Mouse (Mus musculus) gastrocnemius, postnatal 4 days (tissue): ENCODE measurements around the gene Sstr4. TPM values are rescaled to one million over a fixed set of nuclear protein-coding genes. Genes with fewer than 3 reads are reported as not detected.

ENCODE experiments used
- DNase-seq, 2 experiments: peaks; one replicate each; pipeline ENCODE4 v3.0.0; 2021 to 2022; ENCODE audit warnings: low spot score in 2 of 2, mixed read lengths in 2 of 2
- total RNA-seq, 2 experiments: library from RNA; stranded (reverse); gene quantifications; 2 replicates each; pipeline ENCODE4 v1.2.3; 2021

The Sstr4 gene
- total RNA-seq, 2 experiments from 2014 or later, result 0.25 to 0.67 TPM

GRCm38 (mm10) chr2:148393149-148393548 is 2.0 kb upstream of the Sstr4 start:
- DNase-seq, result no peak

DNA sequence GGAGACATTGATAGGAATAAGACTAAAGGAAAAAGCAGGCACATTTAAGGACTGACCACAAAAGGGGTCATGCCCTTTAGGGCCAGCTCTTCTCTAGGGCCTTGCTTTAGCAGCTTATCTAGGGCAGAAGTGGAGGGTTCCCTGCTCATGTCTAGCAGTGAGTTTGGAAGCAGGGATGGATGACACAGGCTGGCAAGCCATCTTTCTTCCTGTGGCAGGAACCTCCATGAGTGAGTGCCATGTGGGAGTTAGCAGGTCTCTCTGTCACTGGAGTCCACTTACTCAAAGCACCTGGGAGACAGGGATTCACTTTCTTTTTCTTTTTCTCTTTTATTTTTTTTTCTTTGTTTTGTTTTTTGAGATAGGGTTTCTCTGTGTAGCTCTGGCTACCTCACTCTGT is 1.3 kb upstream of the Sstr4 start:
- DNase-seq, result no peak

GRCm38 (mm10) chr2:148396209-148396608 is 1.1 kb downstream of the Sstr4 start:
- DNase-seq, result no peak

DNA sequence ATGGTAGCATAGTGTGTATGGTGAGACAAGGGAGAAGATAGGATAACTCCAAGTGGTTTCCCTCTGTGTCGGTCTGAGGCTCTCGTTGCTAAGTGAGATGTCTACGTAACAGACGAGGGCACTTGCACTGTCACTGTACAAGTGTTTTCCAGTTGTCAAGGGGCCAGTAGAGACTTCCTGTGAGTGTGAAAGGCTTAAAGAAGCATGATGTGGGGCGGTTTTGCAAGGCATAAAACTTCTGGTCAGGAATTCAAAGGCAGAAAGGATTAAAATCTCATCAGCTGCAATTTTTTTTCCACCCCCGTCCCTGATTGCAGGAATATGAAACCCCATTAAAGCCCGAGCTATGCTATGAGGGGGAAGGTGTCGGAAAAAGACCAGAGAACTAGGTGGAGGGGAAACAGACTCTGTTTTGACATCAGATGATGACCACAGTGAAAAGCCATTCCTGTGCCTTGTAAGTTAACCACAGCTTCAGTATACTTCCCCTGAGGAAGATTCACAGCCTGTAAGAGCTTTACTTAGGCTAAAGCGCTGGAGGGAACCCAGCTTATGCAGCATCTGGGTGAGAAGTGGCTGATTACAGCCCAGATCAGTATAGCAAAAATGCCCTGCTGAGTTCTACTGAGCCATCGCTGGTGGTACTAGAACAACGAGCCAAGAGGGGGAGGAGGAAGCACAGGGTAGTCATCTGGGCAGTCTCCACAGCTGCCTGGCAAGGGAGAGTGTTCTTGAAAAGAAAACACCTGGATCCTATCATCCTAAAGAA is 2.1 kb downstream of the Sstr4 start:
- DNase-seq, result no peak

- peak in 1 of 2 experiments; percentile 46 for DNase-seq
Observed at GRCm38 (mm10) chr2:148397784-148398100, 2.6 kb downstream of the Sstr4 start.

- DNase-seq, result no peak
Observed at GRCm38 (mm10) chr2:148398901-148399685, 3.9 kb downstream of the Sstr4 start.

GRCm38 (mm10) chr2:148402227-148402626 is 7.1 kb downstream of the Sstr4 start:
- no peak for DNase-seq

DNA sequence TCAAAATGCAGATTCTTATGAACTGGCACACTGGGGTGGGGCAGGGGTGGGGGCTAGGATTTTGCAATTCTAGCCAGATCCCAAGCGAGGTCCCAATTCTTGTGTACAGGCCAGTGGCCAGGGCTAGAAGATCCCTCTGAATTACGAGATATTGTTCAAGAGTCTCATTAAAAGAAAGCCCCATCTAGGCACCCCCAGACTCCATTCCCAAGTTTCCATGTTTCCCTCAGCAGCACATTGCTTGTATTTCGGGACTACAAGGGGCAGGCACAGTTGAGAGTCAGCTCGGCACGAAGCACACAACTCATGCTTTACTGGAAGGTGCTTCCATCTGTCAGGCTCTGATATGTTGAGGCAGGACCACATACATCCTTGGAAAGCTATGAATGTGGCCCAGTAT is 9.8 kb downstream of the Sstr4 start:
- DNase-seq, result no peak

DNA sequence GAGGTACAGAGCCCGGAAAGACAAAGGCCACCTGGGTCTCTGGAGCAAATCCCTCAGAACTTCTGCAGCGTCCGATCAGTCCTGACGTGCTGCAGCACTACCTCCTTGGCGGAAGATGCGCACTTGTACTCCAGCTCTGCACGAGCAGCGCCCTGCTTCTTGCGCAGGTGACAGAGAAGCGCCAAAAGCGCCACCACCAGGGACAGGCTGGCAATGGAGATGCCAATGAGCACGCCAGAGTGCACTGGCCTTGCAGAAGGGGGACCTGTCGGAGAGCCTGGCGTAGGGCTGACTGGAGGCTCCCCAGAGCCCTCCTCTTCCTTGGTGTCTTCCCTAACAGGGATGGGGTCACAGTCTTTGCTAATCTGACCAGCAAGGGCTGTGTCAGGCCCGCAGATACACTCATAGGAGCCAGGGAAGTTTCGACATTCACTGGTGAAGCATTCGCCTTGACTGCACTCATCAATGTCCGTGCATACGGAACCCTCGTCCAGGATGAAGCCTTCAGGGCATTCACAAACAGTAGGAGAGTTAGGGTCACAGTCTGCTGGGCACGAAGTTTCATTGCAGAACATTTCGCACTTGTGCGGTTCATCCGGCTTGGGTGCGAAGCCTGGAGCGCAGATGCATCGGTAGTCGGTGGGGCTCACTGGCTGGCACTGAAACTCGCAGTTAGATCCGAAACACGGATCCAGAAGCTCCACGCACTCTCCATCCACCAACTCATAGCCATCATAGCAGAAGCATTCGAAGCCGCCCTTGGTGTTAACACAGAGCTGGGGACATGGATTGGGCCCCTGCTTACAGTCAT is 11.2 kb downstream of the Sstr4 start:
- DNase-seq, result no peak

DNA sequence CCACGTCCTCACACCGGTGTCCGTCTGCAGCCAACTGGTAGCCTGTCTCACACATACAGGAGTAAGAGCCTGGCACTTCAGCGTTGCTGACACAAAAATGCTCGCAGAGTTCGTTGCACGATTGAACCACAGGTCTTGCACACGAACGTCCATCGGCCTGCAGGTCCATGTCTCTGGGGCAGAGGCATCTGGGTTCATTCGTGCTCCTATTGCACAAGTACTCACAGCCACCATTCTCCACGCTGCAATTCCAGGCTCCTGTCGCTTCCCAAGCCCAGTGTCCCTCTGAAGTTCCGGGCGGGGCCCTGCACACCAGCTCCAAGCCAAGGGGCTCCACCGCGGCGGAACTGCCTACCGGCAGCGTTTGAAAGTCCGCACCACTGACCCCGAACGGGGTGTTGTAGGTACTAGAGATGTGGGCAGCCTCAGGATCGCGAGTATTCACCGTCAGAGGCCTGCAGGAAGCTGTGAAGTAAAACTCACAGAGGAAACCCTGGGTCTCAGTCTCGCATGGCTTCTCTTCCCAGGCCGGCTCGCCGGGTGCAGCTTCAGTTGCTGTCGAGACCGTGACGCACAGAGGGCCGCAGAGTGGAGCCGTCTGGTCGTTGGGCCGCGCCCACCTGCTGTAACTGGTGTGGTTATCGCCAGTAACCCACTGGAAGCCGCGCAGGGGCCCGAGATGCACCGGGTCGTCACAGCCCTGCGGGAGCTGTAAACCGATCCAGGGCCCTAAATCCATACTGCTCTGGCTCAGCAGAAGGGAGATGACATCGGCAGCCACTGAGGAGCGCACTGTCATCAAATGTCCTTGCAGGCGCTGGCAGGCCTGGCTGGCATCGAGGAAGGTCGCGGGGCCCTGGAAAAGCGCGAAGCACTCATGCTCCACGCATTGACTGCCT is 12.1 kb downstream of the Sstr4 start:
- peak; percentile 39 to 63 for DNase-seq

- DNase-seq, result peak; percentile 41 to 74
Observed at GRCm38 (mm10) chr2:148407870-148408760, 13.0 kb downstream of the Sstr4 start, which contains the start of gene Thbd. Gene Thbd (minus strand): TSS chr2:148408188.

DNA sequence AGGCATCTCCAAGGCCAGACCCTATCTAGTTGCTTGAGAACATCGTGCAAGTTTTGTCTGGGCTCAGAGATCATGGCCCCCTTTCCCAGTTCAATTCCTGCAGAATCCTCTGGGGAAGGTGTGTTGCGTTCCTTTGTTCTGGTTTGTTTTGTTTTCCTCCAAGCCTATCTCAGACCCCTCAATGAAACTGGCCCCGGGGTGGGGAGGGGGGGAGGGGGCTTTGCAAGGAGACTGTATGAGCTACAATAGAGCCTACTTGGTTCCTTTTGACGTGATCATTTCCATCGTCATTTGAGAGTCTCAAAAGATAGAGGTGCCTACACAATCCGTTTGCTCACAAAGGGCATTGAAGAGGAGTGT is 13.6 kb downstream of the Sstr4 start:
- DNase-seq, result no peak

GRCm38 (mm10) chr2:148409141-148409540 is 14.0 kb downstream of the Sstr4 start:
- peak; percentile 60 to 85 for DNase-seq

- no peak for DNase-seq
Observed at GRCm38 (mm10) chr2:148409821-148410220, 14.7 kb downstream of the Sstr4 start.

DNA sequence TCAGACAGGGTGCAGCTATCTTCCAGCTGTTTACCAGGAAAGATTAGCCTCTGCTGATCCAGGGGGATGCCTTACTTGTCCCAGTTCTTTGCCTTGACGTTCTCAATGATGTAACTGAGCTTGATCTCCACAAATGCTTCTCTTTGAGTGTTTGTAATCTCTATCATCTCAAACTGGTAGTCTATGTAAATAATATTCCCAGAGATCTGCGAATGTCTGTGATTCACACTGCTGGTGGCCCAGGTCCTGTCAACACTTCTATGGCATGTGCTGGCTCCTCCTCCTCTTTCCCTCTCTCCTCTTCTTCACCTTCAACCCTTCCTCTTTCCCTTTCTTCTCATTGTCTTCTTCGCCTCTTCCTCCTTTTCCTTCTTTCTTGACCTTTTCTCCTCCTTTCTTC is 24.0 kb downstream of the Sstr4 start:
- no peak for DNase-seq

- DNase-seq, result no peak
Observed at GRCm38 (mm10) chr2:148419776-148420175, 24.6 kb downstream of the Sstr4 start.

DNA sequence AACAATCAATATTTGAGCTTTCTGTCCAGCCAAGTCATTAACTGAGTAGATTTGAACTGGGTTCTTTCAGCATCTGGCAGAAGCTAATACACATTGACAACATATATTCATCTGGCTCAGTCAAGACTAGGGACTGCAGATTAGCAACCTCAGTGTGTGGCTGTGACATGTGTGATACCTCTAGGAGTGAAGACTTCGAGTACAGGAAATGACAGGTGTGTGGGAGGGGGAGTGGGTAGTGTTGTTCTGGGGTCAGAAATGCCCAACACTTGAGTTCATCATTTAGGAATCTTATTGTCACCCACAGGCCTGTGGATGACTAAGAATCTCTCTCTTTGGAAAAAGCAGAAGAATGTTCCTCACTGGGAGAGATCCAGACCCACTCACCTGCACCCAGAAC is 26.0 kb downstream of the Sstr4 start:
- no peak for DNase-seq

DNA sequence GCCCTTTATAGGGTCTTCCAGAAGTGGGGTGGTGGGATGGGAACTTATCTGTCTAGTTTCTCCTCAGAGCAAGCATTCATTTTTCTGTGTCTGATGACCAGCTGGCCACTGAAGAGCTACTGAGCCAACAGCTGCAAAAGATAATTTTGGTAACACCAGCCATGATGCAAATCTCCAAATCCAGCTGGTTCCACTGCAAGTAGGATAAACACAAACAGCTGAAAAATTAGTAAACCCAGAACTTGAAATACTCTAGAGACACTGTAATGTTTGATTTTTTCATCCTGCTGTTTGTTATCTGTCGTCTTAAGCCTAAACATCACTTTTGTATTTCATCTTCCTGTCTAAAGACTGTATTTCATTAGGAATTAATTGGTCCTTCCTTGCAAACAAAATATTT is 26.6 kb downstream of the Sstr4 start:
- DNase-seq, result no peak

DNA sequence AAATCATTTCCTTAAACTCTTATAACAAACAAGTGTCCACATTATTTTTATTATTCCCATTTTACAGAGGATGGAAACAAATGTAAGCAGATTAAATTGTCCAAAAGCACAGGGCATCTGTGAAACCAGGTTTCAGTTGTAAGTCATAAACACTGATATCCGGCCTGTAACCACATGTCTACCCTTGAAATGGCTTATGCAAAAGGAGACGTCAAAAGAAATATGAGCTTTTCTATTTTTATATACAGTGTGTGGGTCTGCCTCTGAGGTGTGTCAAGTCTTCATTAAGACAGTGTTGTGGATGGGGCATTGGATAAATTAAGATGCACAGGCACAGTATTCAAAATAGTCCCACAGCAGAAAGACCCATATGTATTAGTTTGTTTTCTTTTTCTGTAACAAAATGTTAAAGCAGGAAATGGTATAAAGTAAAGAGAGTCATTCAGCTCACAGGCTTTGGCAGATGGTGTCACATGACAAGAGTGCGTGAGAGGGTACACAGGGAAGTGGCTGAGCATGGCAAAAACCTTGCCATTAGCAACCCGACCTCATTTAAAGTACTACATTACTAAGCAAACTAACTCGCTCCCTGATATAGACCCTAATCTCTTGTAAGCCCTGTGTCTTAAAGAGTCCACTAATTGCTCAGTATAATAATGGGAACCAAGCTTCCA is 30.7 kb downstream of the Sstr4 start:
- DNase-seq, result no peak
